Mouse (Mus musculus): ENCODE results near the gene Gpr88.

Gene Gpr88

GRCm38 (mm10) chr3:116253077-116253531, at the start of gene Gpr88:
Gene Gpr88, minus strand, starts transcription at chr3:116253503.
- peak; percentile 28; the same call in 1 of the 2 replicates for ATAC-seq (ENCODE audit: insufficient number of reproducible peaks, low FRiP score, low TSS enrichment)

- ATAC-seq (ENCODE audit: insufficient number of reproducible peaks, low FRiP score, low TSS enrichment) = no peak
These were observed 49.3 kb upstream of the Gpr88 start for GRCm38 (mm10) chr3:116302581-116302980.

GRCm38 (mm10) chr3:116301754-116302153, 48.5 kb upstream of the Gpr88 start:
- ATAC-seq (ENCODE audit: insufficient number of reproducible peaks, low FRiP score, low TSS enrichment) = no peak

- ATAC-seq (ENCODE audit: insufficient number of reproducible peaks, low FRiP score, low TSS enrichment) = no peak
These were observed 45.4 kb upstream of the Gpr88 start for GRCm38 (mm10) chr3:116298727-116299126.

GRCm38 (mm10) chr3:116298003-116298402, 44.7 kb upstream of the Gpr88 start:
- no peak for ATAC-seq (ENCODE audit: insufficient number of reproducible peaks, low FRiP score, low TSS enrichment)

- ATAC-seq (ENCODE audit: insufficient number of reproducible peaks, low FRiP score, low TSS enrichment) = no peak
These were observed 43.9 kb upstream of the Gpr88 start for GRCm38 (mm10) chr3:116297170-116297569.

- no peak for ATAC-seq (ENCODE audit: insufficient number of reproducible peaks, low FRiP score, low TSS enrichment)
These were observed 36.9 kb upstream of the Gpr88 start for GRCm38 (mm10) chr3:116290041-116290815.

GRCm38 (mm10) chr3:116288833-116289232, 35.5 kb upstream of the Gpr88 start:
- ATAC-seq (ENCODE audit: insufficient number of reproducible peaks, low FRiP score, low TSS enrichment) = no peak

GRCm38 (mm10) chr3:116284735-116285134, 31.4 kb upstream of the Gpr88 start:
- ATAC-seq (ENCODE audit: insufficient number of reproducible peaks, low FRiP score, low TSS enrichment) = no peak

GRCm38 (mm10) chr3:116283996-116284395, 30.7 kb upstream of the Gpr88 start:
- ATAC-seq (ENCODE audit: insufficient number of reproducible peaks, low FRiP score, low TSS enrichment) = no peak

- ATAC-seq (ENCODE audit: insufficient number of reproducible peaks, low FRiP score, low TSS enrichment) = no peak
These were observed 28.4 kb upstream of the Gpr88 start for GRCm38 (mm10) chr3:116281663-116282062.

GRCm38 (mm10) chr3:116277146-116277545, 23.8 kb upstream of the Gpr88 start:
- no peak for ATAC-seq (ENCODE audit: insufficient number of reproducible peaks, low FRiP score, low TSS enrichment)

- ATAC-seq (ENCODE audit: insufficient number of reproducible peaks, low FRiP score, low TSS enrichment) = no peak
These were observed 18.4 kb upstream of the Gpr88 start for GRCm38 (mm10) chr3:116271679-116272078.

- ATAC-seq (ENCODE audit: insufficient number of reproducible peaks, low FRiP score, low TSS enrichment) = peak; percentile 20; the same call in 1 of the 2 replicates
These were observed 13.8 kb upstream of the Gpr88 start for GRCm38 (mm10) chr3:116267036-116267654.

- ATAC-seq (ENCODE audit: insufficient number of reproducible peaks, low FRiP score, low TSS enrichment) = no peak
These were observed 13.1 kb upstream of the Gpr88 start for GRCm38 (mm10) chr3:116266360-116266759.

- ATAC-seq (ENCODE audit: insufficient number of reproducible peaks, low FRiP score, low TSS enrichment) = no peak
These were observed 10.7 kb upstream of the Gpr88 start for GRCm38 (mm10) chr3:116263977-116264376.

- no peak for ATAC-seq (ENCODE audit: insufficient number of reproducible peaks, low FRiP score, low TSS enrichment)
These were observed 9.8 kb upstream of the Gpr88 start for GRCm38 (mm10) chr3:116263061-116263460.

- no peak for ATAC-seq (ENCODE audit: insufficient number of reproducible peaks, low FRiP score, low TSS enrichment)
These were observed 2.8 kb upstream of the Gpr88 start for GRCm38 (mm10) chr3:116256104-116256503.

GRCm38 (mm10) chr3:116252255-116253040, 855 bp downstream of the Gpr88 start:
- ATAC-seq (ENCODE audit: insufficient number of reproducible peaks, low FRiP score, low TSS enrichment) = no peak; the same call in 1 of the 2 replicates

GRCm38 (mm10) chr3:116251481-116252254, 1.6 kb downstream of the Gpr88 start:
- ATAC-seq (ENCODE audit: insufficient number of reproducible peaks, low FRiP score, low TSS enrichment) = peak; percentile 56
